Mouse (Mus musculus): ENCODE results near the gene Prss46.

DNA sequence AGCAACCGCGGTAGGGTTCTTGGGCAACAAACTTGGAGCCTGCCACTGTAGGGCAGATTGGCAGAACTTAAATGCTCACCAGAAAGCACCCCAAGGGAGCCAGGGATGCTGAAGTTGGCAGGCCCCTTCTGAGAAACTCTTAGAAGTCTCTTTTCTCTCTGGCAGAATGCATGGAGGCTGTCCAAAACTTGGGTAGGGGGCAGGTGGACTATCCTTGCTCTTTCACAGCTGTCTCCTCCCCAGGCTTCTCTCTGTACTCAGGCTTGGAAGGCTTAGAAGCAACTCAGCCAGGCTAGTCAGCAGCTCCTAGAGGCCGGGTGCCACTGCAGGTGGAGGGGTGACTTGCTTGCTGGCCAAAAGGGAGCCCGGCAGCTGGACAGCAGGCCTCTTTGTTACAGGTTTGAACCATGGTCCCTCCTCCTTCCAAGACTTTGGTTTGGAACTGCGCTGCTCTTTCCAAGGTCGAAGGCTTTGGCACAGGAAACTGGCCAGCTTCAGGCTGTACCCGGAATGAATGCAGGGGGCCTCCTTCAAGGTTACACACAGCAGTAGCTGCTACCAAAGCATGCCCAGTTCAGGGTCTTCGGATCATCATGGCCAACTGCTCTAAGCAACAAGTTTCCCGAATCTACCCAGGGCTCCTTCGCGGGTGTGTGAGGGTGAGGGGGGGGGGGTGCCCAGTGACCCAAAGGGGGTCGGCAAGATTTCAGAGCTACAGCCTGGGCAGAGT, 35.0 kb downstream of the Prss46 start, which contains the start of gene Als2cl:
- TF ChIP-seq ZKSCAN1 (IDR thresholded peaks at IDR 0.05; ENCODE audit: borderline replicate concordance, low read depth, low read length) (no peak), CTCF (conservative IDR thresholded peaks at IDR 0.05 in 1 of 2, IDR thresholded peaks at IDR 0.05 in 1 of 2; ENCODE audit: low read depth in 2 of 2, low read length in 2 of 2) (no peak), POLR2A (IDR thresholded peaks at IDR 0.05; ENCODE audit: low read depth, low read length) (no peak), RAD21 (IDR thresholded peaks at IDR 0.05; ENCODE audit: low read depth, low read length) (no peak), MAZ (IDR thresholded peaks at IDR 0.05; ENCODE audit: low read depth, low read length) (no peak), EP300 (IDR thresholded peaks at IDR 0.05; ENCODE audit: low read length) (no peak), POLR2AphosphoS2 (IDR thresholded peaks at IDR 0.05; ENCODE audit: low read depth, low read length) (no peak), ZNF384 (IDR thresholded peaks at IDR 0.05; ENCODE audit: low read depth, low read length) (no peak)

Data from CH12.LX (cell line).